Mouse (Mus musculus) heart, adult 2 months (tissue): ENCODE measurements around the gene Map4k2.

ENCODE experiments used
- CTCF ChIP-seq: fragments of 200-600 bp; IDR thresholded peaks from 2 replicates; pipeline ENCODE4 v1.8.1; 2022; ENCODE audit warnings: antibody characterized with exemption, mild to moderate bottlenecking, moderate library complexity
- POLR2A ChIP-seq: fragments of 200-500 bp; IDR thresholded peaks from 2 replicates; pipeline ENCODE4 v1.6.1; 2011; ENCODE audit warnings: mild to moderate bottlenecking, low read depth, low read length, control low read depth; ENCODE audit not compliant: insufficient read depth

- TF ChIP-seq CTCF, result peak; percentile 98; the same call in 1 of the 2 replicates
- no peak for TF ChIP-seq POLR2A
These were observed 9.0 kb upstream of the Map4k2 start for GRCm38 (mm10) chr19:6331719-6332516.
